Mouse (Mus musculus): ENCODE results near the gene Kdm5b.

The Kdm5b gene

GRCm38 (mm10) chr1:134583560-134583959 is 23.6 kb downstream of the Kdm5b start:
- no peak for DNase-seq (ENCODE audit: low read depth, low spot score)

DNA sequence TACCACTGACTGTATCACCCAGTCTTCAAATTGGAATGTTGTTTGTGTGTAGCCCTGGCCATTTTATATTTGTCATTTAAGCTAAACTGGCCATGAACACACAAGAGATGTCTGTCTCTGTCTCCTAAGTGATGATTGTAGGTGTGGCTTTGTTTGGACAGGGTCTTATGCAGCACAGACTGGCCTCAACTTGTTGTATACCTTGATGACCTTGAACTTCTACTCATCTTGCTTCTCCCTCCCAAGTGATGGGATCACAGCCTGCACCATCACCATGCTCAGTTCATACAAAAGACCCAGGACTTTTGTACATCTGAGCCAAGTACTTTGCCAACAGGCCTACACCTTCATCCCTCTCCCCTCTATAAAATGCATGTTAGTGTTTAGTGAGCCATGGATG is 29.7 kb downstream of the Kdm5b start:
- DNase-seq (ENCODE audit: low read depth, low spot score): peak; percentile 79

DNA sequence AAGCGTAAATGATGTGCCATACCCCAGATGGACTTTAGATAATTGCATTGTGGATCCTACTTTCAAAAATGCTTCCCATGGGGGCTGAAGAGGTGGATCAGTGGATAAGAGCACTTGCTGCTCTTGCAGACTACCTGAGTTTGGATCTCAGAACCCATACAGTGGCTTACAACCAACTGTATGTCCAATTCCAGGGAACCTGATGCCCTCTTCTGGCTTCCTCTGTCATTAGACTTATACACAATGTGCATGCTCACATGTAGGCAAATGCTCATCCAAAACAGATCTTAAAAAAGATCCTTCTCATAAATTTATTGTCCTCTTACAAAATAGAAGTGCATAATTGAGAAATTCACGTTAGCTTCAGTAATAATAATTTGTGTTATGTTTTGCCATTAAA is 31.8 kb downstream of the Kdm5b start:
- peak; percentile 43 for DNase-seq (ENCODE audit: low read depth, low spot score)

DNA sequence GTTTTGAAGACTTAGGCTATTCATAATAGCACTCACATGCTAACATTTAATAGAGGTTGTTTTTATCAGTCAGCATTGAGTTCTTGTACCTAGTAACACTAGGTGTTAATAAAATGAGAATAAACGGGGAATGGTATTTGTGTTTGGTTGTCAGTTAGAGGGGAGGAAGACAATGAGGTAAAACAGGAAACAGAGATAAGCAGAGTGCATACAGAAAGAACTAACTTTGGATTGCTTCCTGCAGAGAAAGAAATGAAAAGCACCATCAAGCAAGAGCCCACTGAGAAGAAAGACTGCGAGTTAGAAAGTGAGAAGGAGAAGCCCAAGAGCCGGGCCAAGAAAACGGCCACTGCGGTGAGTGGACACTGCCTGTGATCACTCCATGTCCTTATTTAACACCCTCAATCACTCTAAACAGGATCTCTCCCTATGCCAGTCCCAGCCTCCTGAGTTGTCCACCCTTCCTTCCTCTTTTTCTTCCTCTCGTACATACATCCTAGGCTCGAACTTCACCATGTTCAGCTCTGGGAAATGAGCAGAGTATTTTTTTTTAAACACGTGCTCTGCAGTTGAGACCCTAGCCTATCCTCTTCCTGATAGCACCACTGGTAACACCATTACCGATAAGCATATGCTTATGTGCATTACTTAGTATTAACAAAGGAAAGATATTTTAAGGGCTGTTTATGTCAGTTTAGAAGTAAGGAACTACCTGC is 37.5 kb downstream of the Kdm5b start:
- no peak for DNase-seq (ENCODE audit: low read depth, low spot score)

DNA sequence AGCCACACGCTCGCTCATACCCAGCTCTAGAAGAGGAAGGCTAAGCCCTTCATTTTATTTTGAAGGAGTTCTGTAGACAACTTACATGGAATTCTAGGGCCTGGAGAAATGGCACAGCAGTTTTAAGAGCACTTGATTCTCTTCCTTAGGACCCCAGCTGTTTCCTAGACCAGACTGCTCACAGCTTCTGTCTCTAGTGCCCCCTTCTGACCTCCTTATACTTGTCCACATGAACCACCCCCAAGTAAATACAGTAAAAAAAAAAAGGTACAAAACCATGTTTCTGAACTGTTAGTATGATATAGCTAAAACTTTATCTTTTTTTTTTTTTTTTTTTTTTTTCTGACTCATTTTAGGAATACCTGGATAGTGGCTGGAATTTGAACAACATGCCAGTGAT is 44.1 kb downstream of the Kdm5b start:
- DNase-seq (ENCODE audit: low read depth, low spot score): peak; percentile 75

DNA sequence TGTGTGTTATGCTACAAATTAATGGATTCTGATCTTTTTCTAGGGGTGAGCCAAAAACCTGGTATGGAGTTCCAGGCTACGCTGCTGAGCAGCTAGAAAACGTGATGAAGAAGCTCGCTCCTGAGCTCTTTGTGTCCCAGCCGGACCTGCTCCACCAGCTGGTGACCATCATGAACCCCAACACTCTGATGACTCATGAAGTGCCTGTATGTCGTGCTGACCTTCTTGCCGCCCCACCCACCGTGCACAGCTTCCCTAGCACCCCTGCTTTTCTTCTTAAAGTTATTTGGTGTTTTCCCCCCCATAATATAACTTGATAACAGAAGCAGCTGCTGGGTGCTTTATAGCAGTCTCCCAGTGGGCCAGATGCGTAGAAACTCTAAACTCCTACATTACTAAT is 45.7 kb downstream of the Kdm5b start:
- DNase-seq (ENCODE audit: low read depth, low spot score): no peak

DNA sequence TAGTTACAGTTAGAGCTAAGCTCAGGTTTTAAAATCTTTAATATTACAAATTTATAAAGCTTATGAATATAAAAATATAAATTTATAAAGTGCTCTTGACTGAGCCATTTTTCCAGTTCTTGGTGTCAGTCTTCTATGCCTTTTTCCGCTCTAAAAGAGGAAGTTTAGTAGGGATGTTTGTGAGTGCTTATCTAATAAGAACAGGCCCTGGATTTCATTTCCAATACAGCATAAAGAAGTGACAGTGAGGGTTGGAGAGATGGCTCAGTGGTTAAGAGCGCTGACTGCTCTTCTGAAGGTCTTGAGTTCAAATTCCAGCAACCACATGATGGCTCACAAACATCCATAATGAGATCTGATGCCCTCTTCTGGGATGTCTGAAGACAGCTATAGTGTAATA is 46.4 kb downstream of the Kdm5b start:
- DNase-seq (ENCODE audit: low read depth, low spot score): no peak

GRCm38 (mm10) chr1:134607279-134607678 is 47.3 kb downstream of the Kdm5b start:
- no peak for DNase-seq (ENCODE audit: low read depth, low spot score)

GRCm38 (mm10) chr1:134609172-134609571 is 49.2 kb downstream of the Kdm5b start:
- DNase-seq (ENCODE audit: low read depth, low spot score): peak; percentile 33

DNA sequence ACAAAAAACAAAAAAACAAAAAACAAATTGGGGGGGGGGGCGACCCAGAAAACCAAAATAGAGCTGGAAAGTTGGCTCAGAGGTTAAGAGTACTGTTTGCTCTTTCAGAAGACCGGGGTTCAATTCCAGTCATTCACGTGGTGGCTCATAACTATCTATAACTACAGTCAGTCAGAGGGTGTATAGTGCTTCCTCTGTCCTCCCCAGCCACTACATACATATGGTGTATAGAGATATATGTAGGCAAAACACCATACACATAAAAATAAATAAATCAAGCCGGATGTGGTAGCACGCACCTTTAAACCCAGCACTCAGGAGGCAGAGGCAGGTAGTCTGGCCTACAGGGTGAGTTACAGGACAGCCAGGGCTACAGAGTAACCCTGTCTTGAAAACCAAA is 54.6 kb downstream of the Kdm5b start:
- no peak for DNase-seq (ENCODE audit: low read depth, low spot score)

DNA sequence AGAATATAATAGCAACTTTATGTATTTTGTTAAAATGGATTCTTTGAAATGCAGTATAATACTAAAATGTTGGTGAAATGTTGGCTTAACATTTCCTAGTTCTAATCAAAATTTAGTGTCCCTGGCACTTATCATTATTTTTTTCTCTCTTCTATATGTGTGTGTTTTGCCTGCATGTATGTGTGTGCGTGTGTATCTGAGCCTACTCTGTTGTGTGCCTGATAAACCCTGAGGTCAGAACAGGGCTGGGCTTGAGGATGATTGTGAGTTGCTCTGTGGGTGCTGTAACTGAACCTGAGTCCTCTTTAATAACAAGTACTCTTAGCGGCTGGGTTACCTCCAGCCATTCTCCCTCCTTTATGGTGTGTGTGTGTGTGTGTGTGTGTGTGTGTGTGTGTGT is 55.0 kb downstream of the Kdm5b start:
- DNase-seq (ENCODE audit: low read depth, low spot score): no peak

GRCm38 (mm10) chr1:134617656-134618055 is 57.7 kb downstream of the Kdm5b start:
- no peak for DNase-seq (ENCODE audit: low read depth, low spot score)

- DNase-seq (ENCODE audit: low read depth, low spot score): no peak
Observed at GRCm38 (mm10) chr1:134625325-134625724, 65.4 kb downstream of the Kdm5b start.

DNA sequence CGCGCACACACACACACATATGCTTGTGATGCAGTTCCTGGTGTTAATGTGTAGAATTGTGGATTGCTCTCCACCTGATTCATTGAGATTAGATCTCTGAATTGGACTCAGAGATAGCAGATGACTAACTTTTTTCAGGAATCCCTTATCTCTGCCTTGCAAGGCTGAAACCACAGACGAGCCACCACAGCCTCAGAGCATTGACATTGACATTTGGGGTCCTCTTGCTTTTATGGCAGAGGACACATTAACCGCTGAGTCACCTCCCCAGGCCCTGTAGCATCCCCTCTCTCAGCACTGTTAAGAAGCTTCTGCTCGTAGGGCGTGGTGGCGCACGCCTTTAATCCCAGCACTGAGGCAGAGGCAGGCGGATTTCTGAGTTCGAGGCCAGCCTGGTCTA is 69.5 kb downstream of the Kdm5b start:
- no peak for DNase-seq (ENCODE audit: low read depth, low spot score)

GRCm38 (mm10) chr1:134634296-134634695 is 74.3 kb downstream of the Kdm5b start:
- DNase-seq (ENCODE audit: low read depth, low spot score): no peak

DNA sequence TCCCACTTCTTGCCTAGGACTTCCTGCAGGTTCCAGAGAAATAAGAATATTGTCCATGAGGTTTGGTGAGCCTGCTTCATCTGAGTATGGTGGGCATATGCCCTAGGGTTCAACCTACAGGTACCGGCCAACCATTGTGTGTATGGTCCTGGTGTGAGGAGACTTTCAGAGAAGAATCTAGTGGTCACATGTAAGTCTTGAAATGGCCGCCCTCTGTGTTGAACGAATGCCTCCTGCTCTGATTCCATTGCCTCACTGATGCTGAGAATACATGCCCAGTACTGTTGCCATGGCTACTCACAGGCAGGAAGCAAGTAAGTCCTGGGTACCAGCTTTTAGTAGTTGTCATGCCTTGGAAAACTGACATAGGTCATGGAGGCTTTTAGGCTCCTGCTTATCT is 76.3 kb downstream of the Kdm5b start:
- no peak for DNase-seq (ENCODE audit: low read depth, low spot score)

GRCm38 (mm10) chr1:134636684-134637083 is 76.7 kb downstream of the Kdm5b start:
- no peak for DNase-seq (ENCODE audit: low read depth, low spot score)

DNA sequence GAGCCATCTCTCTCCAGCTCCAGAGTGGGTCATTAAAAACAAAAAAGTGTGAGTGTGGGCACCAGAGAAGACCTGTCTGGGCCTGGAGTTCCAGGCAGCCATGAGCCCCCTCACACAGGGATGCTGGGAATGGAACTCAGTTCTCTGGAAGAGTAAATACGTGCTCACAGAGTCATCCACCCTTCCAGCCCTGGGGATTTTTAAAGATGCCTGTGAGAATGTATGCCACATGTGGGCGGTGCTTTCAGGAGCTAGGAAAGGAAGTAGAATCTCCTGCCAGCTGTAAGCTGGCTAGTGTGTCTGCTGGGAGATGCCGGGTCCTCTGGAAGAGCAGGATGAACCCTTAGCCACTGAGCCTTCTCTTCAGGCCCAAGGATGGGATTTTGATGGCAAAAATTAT is 78.1 kb downstream of the Kdm5b start:
- DNase-seq (ENCODE audit: low read depth, low spot score): no peak

GRCm38 (mm10) chr1:134638522-134638921 is 78.6 kb downstream of the Kdm5b start:
- peak; percentile 78 for DNase-seq (ENCODE audit: low read depth, low spot score)

GRCm38 (mm10) chr1:134639460-134639859 is 79.5 kb downstream of the Kdm5b start:
- no peak for DNase-seq (ENCODE audit: low read depth, low spot score)

- DNase-seq (ENCODE audit: low read depth, low spot score): peak; percentile 72
Observed at GRCm38 (mm10) chr1:134641507-134641906, 81.5 kb downstream of the Kdm5b start.

- no peak for DNase-seq (ENCODE audit: low read depth, low spot score)
Observed at GRCm38 (mm10) chr1:134643702-134644101, 83.7 kb downstream of the Kdm5b start.

DNA sequence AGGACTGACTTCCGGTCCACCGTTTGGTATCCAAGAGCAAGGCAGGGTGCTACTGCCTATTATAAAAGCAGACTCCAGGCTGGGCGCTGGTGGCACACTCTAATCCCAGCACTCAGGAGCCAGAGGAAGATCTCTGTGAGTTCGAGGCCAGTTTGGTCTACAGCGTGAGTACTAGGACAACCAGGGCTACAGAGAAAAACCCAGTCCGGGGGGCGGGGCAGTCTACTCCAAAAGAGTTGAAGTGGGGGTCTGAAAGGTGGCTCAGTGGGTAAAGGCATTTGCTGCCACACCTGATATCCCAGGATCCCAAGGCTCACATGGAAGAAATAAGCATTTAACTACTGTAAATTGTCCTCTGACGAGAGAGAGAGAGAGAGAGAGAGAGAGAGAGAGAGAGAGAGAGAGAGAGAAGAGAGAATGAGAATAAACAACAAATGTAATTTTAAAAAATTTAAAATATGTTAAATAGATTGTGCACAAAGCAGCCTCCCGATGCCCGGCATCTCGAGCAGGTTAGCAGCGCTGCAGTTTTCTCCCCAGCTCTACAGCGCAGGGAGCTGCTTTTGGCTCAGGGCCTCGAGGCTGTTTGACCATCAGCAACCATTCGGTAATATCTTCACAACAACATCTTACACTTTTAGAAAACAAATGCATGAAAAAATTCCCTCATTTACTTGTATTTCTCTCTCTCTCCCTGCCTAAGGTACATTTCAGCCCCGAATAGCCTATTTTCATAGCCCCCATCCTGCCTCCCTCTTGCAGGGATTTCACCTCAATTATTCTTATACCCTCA is 85.6 kb downstream of the Kdm5b start:
- no peak for DNase-seq (ENCODE audit: low read depth, low spot score)

Data from ES-CJ7 (cell line).